Mouse (Mus musculus): ENCODE data around the gene Dcun1d1.

Dcun1d1 gene

DNA sequence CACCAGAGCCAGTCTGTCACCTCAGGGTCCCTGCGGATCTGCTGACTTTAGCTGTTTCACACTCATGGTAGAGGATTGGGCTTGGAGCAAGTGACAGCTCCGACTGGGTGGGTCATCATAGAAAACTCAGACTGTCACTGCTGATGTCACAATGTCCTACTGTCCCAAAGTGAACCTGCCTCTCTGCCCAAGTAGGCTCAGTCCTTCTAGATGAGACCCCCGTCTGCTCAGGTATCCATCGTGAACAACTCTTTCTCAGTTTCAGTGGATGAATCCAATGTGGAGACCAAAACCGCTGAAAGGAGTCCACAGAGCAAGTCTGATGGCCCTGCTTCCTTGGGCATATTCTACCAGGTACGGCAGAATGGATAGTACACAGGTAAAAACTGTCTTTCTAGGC lies at the start of gene Dcun1d1:
Gene Dcun1d1 (minus strand): TSS at position 101 of the 400 bp plus-strand sequence.
- no peak for DNase-seq

DNA sequence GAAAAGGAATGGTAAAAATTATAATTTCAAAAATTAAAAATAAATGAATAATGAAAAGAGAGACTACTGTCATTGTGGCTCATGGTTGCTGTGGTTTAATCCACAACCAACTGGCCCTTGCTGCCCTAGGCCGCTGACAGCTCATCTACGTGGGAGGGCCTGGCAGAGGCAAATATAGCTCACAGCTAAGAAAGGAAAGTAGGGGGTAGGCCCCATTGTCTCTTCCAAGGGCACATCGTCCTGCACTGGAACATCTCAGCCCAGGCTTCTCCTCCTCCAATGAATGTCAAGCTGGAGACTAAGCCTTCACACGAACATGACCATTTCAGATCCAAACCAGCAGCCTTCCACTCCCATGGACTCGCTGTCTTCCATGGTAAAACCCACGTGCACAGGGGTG lies 49.0 kb upstream of the Dcun1d1 start:
- no peak for DNase-seq

- DNase-seq = peak; percentile 74
Observed at GRCm38 (mm10) chr3:35973551-35973950, 36.3 kb upstream of the Dcun1d1 start.

DNA sequence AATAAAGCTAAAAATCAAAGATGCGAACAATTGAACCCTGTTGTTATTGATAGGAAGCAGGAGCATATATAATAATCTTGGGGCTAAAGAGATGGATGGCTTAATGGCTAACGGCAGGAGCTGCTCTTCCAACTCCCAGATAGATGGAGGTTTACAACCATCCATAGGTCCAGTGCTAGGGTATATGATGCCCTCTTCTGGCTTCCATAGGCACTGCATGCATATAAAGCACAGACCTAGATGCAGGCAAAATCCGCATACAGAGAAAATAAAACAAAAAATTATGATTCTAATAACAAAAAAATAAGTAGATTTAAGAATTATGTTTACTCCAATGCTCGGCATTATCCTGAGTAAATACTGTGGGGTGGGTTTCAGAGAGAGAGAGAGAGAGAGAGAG lies 35.7 kb upstream of the Dcun1d1 start:
- DNase-seq = peak; percentile 50

- DNase-seq = no peak
Observed at GRCm38 (mm10) chr3:35971149-35971548, 33.9 kb upstream of the Dcun1d1 start.

DNA sequence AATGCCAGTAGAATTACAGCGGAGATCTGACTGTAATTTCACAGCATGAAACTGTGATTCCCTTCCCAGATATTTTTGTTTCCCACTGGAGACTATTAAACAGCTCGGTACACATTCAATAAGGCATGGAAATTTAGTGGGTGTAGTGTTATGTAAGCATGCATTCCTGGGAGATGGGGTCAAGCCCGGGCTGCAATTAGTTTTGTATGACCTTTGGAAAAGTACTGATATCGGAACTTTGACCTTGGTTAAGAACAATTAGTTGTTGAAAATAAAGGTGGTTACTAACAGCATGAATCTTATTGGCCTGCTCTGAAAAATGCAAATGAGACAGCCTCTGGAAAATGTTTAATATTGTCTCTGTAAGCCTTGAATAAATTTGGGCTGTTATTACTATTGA lies 33.2 kb upstream of the Dcun1d1 start:
- no peak for DNase-seq

- no peak for DNase-seq
Observed at GRCm38 (mm10) chr3:35967366-35967921, 30.2 kb upstream of the Dcun1d1 start.

DNA sequence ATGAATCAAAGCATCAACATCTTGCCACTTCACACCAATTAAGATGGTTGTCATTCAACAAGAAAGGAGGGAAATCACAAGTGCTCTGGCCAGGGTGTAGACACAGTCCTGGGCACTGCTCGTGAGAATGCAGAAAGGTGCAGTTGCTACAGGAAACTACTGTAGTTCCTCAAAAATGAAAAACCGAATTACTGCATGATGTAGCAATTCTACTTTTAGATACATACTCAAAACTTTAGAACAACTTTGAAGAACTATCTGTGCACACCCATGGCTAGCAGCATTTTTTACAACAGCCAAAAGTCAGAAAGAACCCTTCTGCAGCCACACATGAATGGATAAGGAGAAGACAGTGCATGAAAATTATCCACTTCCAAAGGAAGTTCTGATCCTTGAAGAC lies 29.2 kb upstream of the Dcun1d1 start:
- DNase-seq = no peak

- DNase-seq = no peak
Observed at GRCm38 (mm10) chr3:35964928-35965327, 27.7 kb upstream of the Dcun1d1 start.

DNA sequence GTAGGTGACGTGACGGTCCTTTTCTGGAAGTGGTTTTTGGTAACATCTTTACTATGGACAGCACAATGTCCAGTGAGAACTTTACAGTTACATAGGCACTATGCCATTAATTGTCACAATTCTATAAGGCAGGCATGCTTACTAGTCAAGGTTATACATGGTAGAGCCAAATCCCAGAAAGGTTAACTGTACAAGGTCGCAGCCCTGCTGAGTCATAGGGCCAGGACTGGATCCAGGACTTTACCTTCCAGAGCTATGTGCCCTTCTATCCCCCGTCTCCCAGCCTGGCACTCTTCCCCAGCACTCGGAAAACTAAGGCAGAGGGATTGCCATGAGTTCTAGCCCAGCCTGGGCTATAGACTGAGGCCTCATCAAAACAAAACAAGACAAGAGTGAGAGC lies 26.7 kb upstream of the Dcun1d1 start:
- no peak for DNase-seq

DNA sequence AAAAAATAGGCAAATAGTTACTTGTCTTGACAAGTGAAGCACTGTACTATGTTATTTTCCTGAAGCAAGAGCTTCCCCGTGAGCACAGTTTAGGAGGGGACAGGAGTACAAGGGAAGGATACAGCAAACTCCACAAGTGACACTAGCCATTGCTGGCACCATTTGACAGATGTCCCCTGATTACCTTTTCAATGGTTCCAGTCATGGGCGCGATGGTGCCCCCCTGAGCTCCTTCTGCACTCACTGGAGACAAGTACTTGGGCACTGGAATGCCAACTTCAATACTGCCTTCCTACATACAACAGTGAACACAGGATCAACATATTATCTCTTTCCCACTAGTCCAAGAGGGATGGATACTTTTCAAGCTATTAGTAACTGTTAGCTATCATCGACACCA lies 26.2 kb upstream of the Dcun1d1 start:
- DNase-seq = no peak

- DNase-seq = peak; percentile 16
Observed at GRCm38 (mm10) chr3:35962967-35963366, 25.7 kb upstream of the Dcun1d1 start.

GRCm38 (mm10) chr3:35957230-35957629 lies 20.0 kb upstream of the Dcun1d1 start:
- no peak for DNase-seq

DNA sequence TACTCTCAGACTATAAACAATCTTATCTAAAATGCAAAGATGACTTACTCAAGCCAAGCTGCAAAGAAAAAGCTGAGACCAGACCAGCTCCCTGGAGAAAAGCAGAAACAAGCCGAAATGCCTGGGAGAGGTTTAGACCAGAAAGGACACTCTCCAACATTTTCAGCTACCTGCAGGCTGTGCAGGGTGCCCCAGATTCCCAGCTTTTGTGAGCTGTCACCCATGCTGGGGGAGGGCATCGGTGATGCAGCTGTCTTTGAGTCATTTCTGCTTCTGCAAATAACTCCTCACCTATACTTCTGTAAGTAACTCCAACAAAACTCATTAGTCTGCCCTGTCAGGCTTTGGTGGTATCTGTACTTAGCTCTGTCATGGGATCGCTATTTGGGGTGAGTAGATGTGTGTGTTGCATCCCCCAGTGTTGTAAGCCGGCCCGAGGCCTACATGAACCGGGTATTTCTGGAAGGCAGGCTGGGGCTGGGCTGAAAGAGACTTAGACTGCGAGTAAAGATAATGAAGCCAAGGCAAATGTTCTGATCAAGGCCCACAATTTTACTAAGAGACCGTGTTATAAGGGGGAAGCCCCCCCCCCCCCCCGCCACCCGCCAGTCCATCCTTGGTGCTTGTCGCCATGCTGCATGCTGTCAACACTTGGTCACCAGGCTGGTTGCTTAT lies 17.8 kb upstream of the Dcun1d1 start:
- DNase-seq = no peak

GRCm38 (mm10) chr3:35953816-35954215 lies 16.6 kb upstream of the Dcun1d1 start:
- DNase-seq = no peak

DNA sequence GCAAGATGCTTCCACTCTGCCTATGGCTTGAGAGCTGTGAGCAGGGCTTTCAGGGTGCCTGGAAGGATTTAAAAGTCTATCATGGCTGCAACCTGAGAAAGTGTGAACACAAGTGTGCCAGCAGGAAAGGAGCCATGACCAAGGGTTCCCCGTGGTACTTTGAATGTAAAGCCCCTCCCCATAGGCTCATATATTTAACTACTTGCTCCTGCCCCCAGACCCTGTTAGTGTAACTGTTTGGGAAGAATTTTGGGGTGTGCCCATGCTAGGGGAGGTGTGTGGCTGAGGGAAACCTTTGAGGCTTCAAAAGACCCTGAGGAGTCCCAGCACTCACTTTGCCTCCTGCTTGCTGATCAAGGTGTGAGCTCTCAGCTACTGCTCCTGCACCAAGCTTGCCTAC lies 15.9 kb upstream of the Dcun1d1 start:
- no peak for DNase-seq

DNA sequence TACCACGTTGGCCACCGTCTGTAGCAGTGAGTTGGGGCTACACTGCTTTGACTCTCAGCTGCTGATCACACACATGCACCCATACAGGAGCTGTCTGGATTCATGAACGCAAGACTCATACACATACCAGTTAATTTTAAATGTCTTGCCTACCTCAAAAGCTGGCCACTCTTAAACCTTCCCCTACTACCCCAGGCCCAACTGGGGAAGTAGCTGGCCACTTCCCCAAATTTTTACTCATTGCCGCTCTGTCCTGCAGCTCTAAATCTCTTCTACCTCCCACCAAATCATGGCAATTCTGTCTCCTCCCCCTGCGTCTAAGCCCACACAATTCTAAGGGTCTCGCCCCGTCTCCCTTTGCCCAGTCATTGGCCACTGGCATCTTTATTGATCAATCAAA lies 11.0 kb upstream of the Dcun1d1 start:
- no peak for DNase-seq

DNA sequence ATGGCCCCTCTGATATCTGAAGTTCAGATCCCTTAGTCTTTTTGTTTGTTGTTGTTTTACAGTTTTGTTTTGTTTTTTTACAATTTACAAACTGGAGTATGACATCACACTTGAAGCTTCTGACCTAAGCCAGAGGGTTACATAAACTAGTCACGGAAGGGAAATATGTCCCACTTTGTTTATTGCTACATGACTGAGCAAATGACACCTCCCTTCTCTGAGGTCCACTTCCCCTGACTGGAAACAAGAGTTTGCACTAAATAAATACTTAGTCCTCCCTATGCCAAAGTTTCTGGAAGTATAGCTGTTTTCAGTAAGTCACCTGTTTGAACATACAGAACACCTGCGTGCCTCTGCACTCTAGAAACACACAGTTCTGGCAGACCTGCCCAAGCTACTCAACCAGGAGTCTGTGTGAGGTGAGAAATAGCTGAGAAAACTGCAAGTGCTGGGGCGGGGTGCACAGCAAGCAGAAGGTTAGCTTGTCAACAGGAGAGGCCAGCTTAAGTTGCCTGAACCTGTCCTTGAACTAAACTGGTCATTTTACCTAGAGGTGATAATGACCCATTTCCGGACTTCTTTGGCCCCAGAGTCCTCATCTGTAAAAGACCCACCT lies 3.4 kb upstream of the Dcun1d1 start:
- no peak for DNase-seq

GRCm38 (mm10) chr3:35940047-35940446 lies 2.8 kb upstream of the Dcun1d1 start:
- DNase-seq = no peak

- peak; percentile 66 for DNase-seq
Observed at GRCm38 (mm10) chr3:35933405-35933777, 3.9 kb downstream of the Dcun1d1 start.

DNA sequence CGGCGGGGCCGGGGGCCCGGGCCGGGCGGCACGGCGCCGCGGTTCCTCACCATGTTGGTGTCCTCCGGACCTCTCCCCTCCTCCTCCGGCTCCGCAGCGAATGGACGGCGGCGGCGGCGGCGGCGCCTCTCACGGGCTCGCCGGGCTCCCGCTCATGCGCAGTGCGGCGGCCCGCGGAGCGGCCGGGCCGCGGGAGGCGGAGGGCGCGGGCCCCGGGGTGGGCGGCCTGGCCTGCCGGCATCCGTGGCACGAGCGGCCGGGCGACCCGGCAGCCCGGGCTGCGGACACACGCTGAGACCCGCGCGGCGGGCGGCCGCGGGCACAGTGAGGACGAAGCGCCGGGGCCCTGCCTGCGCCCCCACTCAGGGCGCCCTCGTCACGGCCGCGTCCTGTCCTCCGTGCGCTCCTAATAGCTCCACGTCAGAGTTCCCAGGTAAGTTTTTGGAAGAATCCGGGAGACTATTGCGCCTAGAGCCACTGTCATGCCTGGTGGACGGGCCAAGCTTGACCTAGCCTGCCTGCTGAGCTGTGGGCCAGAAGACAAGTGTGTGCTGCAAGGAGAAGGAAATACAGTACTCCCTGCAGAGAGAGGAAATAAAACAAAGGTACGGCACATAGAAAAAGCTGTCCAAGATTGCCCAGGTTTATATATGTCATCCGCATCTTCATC lies 4.4 kb downstream of the Dcun1d1 start:
- peak; percentile 85 for DNase-seq

DNA sequence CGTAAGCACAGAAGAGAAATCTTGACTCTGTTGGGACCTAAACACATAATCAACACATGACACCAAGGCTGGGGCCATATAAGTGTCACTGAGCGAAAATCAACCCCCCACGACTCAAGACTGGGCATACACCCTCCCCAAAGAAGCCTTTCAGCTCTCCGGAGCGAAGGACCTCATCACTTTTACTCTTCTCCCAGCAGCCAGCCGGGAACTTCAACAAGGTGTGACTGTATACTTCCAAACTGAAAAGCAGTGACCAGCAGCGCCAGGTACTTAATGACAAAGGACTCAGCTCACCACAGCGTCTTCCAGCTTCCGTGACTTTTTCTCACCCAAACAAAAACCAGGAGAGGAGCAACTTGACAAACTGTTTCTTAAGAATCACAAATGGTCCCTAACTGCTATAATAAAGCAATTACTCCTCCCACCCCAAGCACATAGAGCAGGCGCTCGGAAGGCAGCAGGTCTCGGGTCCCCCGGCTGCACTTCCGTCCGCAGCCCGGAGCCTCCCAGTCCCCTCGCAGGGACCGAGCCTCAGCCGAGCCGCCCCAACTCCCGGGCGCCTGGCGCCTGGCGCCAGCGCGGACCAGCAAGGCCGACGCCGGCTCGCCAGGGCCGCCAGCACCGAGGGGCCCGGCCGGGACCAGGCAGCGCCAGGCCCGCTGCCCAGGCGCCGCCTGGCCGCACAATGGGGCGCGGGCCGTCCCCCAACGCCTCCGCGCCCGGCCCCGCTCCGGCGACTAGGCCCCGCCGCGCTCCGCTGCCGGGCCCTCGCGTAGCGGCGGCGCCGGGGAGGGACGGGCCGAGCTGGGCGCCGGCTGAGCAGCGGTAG lies 5.1 kb downstream of the Dcun1d1 start:
- peak; percentile 76 for DNase-seq

DNA sequence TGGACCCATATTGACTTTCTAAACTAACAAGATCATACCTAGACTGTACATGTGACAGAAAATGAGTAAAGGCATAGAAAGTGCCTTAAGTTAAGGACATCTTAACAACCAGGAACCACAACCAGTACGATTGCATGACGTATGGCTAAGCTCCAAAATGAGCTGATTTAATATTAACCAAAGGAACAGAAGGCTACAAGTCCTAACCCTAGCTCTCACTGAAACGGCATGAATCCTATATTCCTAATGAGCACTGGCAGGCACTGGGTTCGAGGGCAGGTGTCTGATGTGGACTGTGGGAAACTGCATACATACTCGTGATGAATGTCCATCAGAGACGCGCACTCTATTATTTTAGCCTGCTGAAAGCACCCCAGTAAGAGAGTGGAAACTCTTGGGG lies 5.9 kb downstream of the Dcun1d1 start:
- no peak for DNase-seq
